Mouse (Mus musculus) liver, embryonic 15.5 days (tissue): Measurements from ENCODE around the gene Gfral. TPM values are rescaled to one million over a fixed set of nuclear protein-coding genes. Genes with fewer than 3 reads are reported as not detected.
"Not testable (repeated sequence)": the region's sequence is repeated elsewhere in the genome, so short reads cannot be mapped to it uniquely, and the experiment has no call there.

Source experiments
- ATAC-seq: fragments of 200-750 bp; cut with Nextera tagmentation; 2 replicates; pipeline ENCODE4 v1.8.0; 2017; ENCODE audit warnings: moderate number of reproducible peaks, mild to moderate bottlenecking, moderate library complexity; ENCODE audit not compliant: insufficient read depth
- H3K27ac ChIP-seq: fragments of 300-500 bp; sonication (generic); replicated peaks from 2 replicates; pipeline ENCODE4 v1.5.1; 2015; ENCODE audit warnings: mild to moderate bottlenecking, inconsistent platforms
- H3K27me3 ChIP-seq: fragments of 300-500 bp; sonication (generic); 2 replicates; pipeline ENCODE4 v1.6.1; 2015; ENCODE audit warnings: mild to moderate bottlenecking, inconsistent platforms
- H3K36me3 ChIP-seq: fragments of 300-500 bp; sonication (generic); replicated peaks from 2 replicates; pipeline ENCODE4 v1.6.1; 2015; ENCODE audit warnings: moderate library complexity, mild to moderate bottlenecking, inconsistent platforms
- H3K4me1 ChIP-seq: fragments of 300-500 bp; sonication (generic); replicated peaks from 2 replicates; pipeline ENCODE4 v1.6.1; 2015; ENCODE audit warnings: inconsistent platforms
- H3K4me2 ChIP-seq: fragments of 300-500 bp; sonication (generic); 2 replicates; pipeline ENCODE4 v1.6.1; 2015; ENCODE audit warnings: moderate library complexity, mild to moderate bottlenecking, inconsistent platforms
- H3K4me3 ChIP-seq: fragments of 300-500 bp; sonication (generic); replicated peaks from 2 replicates; pipeline ENCODE4 v1.5.1; 2015; ENCODE audit warnings: mild to moderate bottlenecking, inconsistent platforms
- H3K9ac ChIP-seq: fragments of 300-500 bp; sonication (generic); 2 replicates; pipeline ENCODE4 v1.6.1; 2015; ENCODE audit warnings: moderate library complexity, mild to moderate bottlenecking, inconsistent platforms
- H3K9me3 ChIP-seq: fragments of 300-500 bp; sonication (generic); replicated peaks from 2 replicates; pipeline ENCODE4 v1.6.1; 2016; ENCODE audit warnings: inconsistent platforms
- WGBS: fragments of 180-500 bp; shearing (Covaris S2); methylation state at CpG from one replicate; pipeline ENCODE4 v1.1.7; 2015; ENCODE audit warnings: mixed read lengths; ENCODE audit not compliant: insufficient replicate concordance; 5-methylcytosine and 5-hydroxymethylcytosine counted together
- polyA plus RNA-seq: library from polyadenylated mRNA; unstranded; fragments of >200 nt; fragmentation: Nextera tagmentation; extraction: Ambion mirVana; gene quantifications from 2 replicates; pipeline ENCODE4 v1.2.1, GENCODE M21; 2015

Gene Gfral
- polyA plus RNA-seq, 1 experiment from 2014 or later: not detected

GRCm38 (mm10) chr9:76124249-76124648 lies 89.2 kb downstream of the Gfral start:
- 74% methylated on average over 4 of the region's 4 CpGs for WGBS

GRCm38 (mm10) chr9:76122888-76123287 lies 90.6 kb downstream of the Gfral start:
- ATAC-seq, H3K36me3 ChIP-seq: not testable (repeated sequence)
- WGBS: 4% methylated on average over 2 of the region's 2 CpGs

More at GRCm38 (mm10) chr9:76124249-76124648, 89.2 kb downstream of the Gfral start:
- H3K4me1 ChIP-seq: no peaks in the 10 kb centered on the region
- H3K27ac ChIP-seq: no peak overlapping the region
- no peak overlapping the region for H3K4me3 ChIP-seq
- H3K4me2 ChIP-seq: no peak overlapping the region
- no peaks in the 10 kb centered on the region for H3K9me3 ChIP-seq
- H3K9ac ChIP-seq: no peak overlapping the region
- ATAC-seq: no peak
- no peaks in the 10 kb centered on the region for H3K36me3 ChIP-seq
- no peaks in the 10 kb centered on the region for H3K27me3 ChIP-seq

More at GRCm38 (mm10) chr9:76122888-76123287, 90.6 kb downstream of the Gfral start:
- not testable (repeated sequence) for H3K4me3 ChIP-seq, H3K9me3 ChIP-seq, H3K4me2 ChIP-seq, H3K27ac ChIP-seq, H3K4me1 ChIP-seq, H3K27me3 ChIP-seq, H3K9ac ChIP-seq

Other genes starting within 250 kb of the Gfral start
- 0.21 and 0.36 TPM in 2 replicates for gene Hmgcll1, start 198.8 kb downstream of the Gfral start, polyA plus RNA-seq
- gene Hcrtr2, start 110.2 kb upstream of the Gfral start, polyA plus RNA-seq: 0.05 and 0.07 TPM in 2 replicates